Mouse (Mus musculus) ES-Bruce4 (cell line): ENCODE results near the gene Klhdc4.

Source experiments
- CTCF ChIP-seq: IDR thresholded peaks from one replicate; pipeline ENCODE4 v1.8.1; 2011; ENCODE audit warnings: low read depth, low read length
- EP300 ChIP-seq: IDR thresholded peaks from 2 replicates; pipeline ENCODE4 v1.6.1; 2011; ENCODE audit warnings: low read depth, low read length; ENCODE audit not compliant: insufficient read depth
- POLR2A ChIP-seq: IDR thresholded peaks from one replicate; pipeline ENCODE4 v1.8.1; 2011; ENCODE audit warnings: low read length; ENCODE audit not compliant: insufficient read depth

DNA sequence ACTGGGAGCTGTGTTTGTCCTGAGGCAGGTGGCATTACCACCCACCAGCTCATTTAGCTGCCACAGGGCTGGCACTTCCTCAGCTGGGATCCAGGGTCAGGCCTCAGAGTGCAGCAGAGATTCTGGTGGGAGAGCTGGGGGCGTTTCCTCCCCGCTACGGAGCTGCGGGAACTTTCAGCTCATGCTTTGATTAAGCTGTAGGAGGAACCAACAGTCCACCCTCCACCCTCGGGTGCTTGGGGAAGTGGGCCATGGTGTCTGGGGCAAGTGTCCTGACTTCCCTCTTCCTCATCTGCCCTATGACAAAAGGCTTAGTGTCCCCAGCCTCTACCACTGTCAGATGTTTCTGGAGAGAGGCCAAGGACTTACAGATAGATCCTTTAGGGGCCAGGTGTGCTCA lies 47.8 kb upstream of the Klhdc4 start:
- TF ChIP-seq CTCF (no peak), POLR2A (no peak), EP300 (no peak)
